Mouse (Mus musculus) spleen, postnatal 10 days (tissue): ENCODE results near the gene Cfap298.

Experiments used
- DNase-seq, 2 experiments: peaks; one replicate each; pipeline ENCODE4 v3.0.0; 2021 to 2022; ENCODE audit warnings: low spot score in 2 of 2

The Cfap298 gene

DNA sequence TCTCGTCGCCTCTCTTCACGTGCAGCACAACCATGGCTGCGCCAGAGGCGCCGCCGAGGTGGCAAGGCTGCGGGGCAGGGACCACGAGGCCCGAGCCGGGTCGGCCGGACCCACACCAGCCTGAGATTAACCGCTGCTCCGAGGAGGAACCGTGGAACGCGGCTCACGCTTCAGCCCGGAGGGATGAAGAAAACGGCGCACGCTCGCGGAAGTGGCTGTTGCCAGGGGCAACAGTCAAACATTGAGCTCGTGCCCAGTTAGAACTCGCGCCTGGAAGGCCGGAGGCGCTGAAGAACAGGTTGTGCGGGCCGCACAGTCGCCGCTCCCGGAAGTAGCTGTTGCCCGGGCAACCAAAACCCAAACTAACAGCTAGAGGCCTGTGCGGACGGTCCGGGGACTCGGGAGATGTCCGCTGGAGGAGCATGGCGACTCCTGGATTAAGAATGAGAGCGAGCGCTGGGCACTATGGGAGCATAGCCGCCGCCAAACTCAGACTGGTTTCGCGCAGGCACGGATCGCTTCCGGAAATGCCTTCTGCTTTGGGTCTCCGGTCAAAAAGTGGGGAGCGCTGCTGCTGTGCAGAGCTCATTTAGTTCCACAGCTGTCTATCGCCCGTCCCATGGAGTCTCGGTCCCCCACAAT, at the start of gene Cfap298:
Cfap298 (minus strand) TSS at position 428 of the 642 bp plus-strand sequence.
- peak; percentile 88 to 89 for DNase-seq

- DNase-seq = no peak
Measured at GRCm38 (mm10) chr16:90971004-90971403, 36.1 kb upstream of the Cfap298 start.

DNA sequence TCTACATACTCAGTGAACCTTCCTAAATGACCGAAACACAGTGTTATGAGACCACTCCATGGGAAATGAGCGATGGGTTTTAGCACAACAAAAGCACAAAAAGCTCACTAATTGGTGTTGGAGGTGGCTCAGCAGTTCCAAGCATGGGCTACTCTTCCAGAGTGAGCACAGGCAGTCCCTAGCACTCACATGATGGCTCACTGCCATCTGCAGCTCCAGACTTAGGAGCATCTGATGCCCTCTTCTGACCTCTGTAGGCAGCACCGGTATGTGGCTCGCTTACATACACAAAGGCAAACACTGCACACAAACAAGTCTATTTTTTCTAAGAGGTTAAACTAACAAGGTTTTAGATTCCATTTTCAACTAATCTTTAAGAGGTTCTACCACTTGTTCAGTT, 31.3 kb upstream of the Cfap298 start:
- no peak for DNase-seq

DNA sequence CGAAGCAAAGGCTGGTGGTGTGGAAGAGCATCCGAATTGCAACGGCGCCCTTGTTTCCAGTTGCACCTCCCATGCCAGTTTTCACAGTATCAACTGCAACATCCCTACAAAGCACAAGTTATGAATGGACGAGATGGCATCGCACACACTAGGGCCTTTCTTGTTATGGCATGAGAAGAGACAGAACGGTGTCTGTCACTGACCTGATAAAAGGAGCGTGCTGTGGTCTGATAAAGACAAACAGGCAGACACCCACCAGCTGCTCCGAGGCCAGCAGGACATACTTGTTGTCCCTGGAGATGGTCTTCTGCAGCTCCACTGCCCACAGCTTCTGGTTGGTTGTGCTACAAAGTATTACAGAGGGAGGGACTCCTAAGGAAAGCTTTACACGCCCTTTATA, 29.4 kb upstream of the Cfap298 start:
- peak; percentile 36 to 59 for DNase-seq

DNA sequence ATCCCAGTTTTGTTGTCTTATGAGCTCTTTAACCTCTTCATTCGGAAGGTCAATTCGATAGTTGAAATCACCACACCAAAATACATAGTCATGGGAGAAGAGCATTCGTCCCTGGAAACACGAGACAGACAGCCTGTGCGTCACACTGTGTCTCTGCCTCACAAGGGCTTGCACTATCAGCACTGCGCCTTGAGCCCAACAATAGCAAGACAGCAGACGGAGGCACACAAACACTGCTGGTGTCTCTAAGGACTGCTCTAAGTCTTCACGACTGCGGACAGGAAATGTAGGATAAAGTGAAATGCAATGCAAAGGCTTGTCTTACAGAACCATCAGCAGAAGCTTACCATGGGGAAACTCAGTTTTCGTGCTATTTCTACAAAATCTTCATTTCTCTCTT, 29.0 kb upstream of the Cfap298 start:
- DNase-seq = no peak

DNA sequence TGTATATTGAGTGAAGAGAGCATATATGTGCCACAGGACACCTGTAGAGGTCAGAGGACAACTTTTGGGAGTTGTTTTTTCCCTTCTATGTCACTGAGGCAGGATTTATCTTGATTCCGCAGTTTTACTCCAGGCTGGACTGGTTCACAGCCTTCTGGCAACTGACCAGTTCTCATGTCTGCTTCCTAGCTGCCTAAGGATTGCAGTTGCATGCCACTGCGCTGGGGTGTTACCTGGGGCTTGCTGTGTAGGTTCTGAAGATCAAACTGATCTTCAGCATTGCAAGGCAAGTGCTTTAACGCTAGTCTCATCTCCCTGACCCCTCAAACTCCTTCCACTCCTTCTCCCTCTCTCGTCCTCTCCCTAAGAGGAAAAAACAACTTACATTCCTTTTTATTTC, 28.3 kb upstream of the Cfap298 start:
- no peak for DNase-seq

GRCm38 (mm10) chr16:90958301-90959085, 23.6 kb upstream of the Cfap298 start:
- DNase-seq = no peak

GRCm38 (mm10) chr16:90955494-90955893, 20.6 kb upstream of the Cfap298 start:
- no peak for DNase-seq

- DNase-seq = no peak
Measured at GRCm38 (mm10) chr16:90953770-90954169, 18.9 kb upstream of the Cfap298 start.

DNA sequence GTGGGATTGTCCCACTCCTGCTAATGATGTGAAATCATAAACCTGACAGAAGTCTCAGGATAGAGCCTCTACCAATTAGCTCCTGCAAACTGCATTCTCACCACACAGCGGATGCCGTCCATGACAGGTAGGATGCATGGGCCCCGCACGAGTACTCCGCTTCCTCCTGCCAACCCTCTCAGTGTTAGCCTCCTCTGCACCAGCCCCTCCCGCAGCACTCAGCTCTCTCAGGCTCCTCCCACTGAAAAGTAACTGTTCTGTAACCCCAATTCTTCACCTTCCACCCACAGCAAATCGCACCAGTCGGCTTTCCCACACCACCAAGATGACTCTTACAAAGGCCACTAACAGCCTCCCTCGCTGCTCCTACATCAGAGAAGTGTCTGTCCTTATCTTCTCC, 18.2 kb upstream of the Cfap298 start:
- DNase-seq = no peak

- no peak for DNase-seq
Measured at GRCm38 (mm10) chr16:90950354-90950963, 15.5 kb upstream of the Cfap298 start.

DNA sequence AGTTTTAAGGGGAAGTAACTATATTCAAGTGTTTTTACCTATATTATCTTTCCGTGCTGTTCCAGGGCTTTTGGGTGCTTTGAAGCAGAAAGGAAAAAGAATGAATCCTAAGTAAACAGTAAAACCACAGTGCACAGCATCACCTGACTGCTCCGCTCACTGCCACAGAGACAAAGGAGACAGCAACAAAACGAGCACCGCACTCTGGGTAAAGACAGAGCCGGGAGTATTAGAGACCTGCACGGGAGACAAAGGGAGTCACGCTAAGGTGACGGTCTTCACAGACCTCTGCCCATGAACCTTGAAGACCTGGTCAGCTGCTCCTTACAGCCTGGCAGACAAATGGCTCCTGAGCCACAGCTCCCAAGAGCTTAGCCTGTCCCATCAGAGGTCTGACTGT, 12.1 kb upstream of the Cfap298 start:
- DNase-seq = no peak

DNA sequence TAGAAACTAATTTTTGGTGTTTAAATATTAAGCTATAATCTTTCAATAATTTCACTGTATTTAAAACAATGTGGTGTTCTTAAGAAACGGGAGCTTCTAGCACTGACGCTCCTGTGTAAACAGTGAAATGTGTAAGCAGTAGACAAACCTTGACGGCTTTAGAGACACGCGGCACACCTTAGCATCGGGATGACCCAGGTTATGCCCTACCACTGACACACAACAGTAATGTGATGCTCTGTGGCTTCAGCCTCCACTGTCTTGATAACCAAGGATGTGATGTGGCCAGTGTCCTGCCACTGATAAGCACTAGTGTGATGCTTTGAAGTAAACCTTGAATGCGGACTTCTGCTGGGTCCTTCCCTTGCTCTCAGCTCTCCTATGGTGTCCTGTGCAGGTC, 6.3 kb upstream of the Cfap298 start:
- DNase-seq = no peak

DNA sequence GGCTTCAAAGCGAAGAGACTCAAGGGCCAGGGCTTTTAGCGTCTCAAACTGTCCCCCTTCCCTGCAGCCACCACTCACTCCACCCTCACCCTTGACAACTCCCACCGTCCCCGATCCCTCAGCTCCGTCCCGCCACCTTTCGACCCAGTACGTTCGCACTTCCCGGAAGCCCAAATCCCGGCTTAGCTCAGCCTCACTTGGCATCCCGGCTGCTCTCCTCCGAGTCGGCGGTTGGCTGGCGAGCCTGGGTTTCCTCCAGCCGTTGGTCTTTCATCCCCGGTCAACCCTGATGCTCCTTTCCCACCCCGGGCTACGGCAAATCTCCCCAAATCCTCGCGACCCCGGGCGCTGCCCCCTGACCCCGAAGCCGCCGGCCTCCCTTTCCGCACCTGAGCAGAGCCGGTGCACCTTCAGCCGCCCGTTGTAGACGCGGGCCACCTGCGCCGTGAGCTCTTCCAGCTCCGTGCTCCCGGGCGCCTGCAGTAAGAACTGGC, 674 bp downstream of the Cfap298 start:
- DNase-seq = no peak

- no peak for DNase-seq
Measured at GRCm38 (mm10) chr16:90933534-90934176, 1.3 kb downstream of the Cfap298 start.

DNA sequence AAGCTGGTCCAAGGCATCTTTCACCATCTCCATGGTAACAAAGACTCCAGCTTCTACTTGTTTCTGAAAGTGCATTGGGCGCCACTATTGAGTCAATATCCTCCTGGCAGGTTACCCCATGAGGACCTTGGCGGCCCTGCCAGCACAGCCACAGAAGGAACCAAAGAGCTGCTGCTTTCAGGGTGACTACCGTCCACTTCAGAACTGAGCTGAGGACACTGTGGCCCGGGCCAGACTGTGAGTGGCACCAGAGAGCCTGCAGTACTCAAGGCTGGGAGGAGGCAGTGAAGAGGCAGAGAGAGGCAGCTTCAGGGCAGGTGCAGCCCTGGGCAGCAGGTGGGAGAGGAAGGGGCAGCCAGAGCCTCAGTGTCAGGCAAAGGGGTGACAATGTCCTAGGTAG, 7.5 kb downstream of the Cfap298 start:
- no peak for DNase-seq

DNA sequence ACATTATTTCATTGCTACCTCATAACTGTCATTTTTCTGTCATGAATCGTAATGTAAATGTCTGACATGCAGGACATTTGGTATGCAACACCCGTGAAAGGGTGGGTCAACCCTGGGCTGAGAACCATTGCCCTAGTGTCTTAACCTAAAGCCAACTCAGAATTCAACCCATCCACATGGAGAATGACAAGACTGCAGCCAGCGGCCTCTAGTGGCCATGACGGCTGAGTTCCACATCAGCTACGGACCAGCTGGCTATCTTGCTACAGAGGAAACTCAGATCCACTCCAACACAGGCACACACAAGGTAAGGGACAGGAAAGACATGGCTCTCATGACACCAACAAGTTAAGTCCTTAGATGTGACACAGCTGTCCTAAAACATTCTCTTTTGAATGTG, 9.5 kb downstream of the Cfap298 start:
- DNase-seq = peak; percentile 24 to 68

DNA sequence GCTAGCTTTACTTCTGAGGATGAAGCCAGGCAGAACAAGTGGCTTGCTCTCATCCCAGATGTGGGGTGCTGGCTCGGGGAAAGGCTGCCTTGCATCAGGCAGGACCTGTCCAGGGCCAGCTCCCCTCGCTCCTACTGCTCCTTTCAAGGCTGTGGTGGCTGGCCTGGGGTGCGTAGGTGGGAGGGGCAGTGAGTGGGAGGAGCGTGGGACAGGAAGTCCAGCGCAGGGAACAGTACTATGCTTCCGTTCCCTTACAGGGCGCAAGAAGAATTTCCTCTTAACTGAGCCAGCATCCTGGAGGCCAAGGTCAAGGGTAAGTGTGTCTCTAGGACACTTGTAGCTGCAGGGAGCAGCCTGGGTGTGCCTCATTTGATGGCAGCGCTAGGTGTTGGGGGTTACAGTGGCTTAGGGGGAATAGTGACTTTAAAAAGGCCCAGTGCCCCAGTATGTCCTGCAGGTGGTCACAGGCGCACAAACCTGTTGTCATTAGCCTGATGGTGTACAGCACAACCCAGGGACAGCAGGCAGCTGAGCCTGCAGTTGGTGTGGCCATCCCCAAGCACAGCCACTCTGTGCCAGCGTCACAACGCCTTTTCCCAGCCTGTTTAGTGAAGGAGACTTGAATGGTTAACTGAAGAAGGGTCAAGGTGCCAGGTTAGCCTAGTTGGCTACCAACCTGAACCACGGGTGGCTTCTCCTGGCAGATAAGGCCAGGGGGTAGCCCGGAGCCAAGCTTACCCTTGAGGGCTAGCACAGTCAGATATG, 10.1 kb downstream of the Cfap298 start:
- peak in 1 of 2 experiments; percentile 30 for DNase-seq

DNA sequence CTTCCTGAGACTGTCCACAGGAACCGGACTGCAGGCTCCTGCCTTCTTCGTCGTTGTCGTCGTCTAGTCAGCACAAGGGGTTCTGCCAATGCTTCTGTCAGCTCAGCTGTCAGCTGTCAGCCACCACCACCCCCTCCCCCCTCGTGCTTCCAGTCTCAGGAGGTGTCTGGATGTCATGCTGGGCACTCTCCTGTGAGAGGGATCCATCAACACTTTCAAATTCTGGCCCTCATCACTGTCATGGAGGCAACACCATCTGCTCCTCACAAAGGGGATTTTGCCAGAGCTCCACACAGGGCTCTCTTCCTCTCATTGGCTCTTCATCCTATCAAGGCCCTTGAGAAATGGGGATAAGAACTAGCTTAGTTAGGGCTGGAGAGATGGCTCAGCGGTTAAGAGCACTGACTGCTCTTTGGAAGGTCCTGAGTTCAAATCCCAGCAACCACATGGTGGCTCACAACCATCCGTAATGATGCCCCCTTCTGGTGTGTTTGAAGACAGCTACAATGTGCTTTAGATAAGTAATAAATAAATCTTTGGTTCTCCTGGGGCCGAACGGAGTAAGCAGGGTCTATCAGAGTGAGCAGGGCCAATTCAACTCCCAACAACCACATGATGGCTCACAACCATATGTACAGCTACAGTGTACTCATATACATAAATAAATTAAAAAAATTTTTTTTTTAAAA, 13.3 kb downstream of the Cfap298 start:
- no peak for DNase-seq

DNA sequence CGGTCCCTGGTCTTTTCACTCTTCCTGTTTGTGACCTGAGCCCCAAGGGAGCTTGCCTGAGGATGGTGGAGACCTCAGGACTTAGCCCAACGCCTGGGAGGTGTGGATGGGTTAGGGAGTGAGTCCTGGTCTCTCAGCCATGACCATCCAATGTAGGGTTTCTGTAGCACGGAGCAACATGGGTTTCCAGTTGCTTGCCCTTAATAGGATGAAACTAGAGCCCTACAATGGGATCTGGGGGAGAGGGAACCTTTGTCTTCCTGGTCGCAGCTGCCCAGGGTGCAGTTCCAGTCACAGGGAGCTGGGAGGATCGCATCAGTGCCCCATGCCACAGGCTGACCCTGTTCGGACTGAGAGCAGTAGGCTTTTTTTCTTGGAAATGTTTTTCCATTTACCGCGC, 17.8 kb downstream of the Cfap298 start:
- no peak for DNase-seq

- no peak for DNase-seq
Measured at GRCm38 (mm10) chr16:90916040-90916481, 18.9 kb downstream of the Cfap298 start.
